Mouse (Mus musculus) MEL (cell line): Measurements from ENCODE around the gene Zbtb49. TPM values are rescaled to one million over a fixed set of nuclear protein-coding genes. Genes with fewer than 3 reads are reported as not detected.

Experiments used
- DNase-seq: peaks from one replicate; pipeline ENCODE4 v3.0.0; 2011; ENCODE audit warnings: low read depth, low spot score
- H3K27ac ChIP-seq: 2 replicates; pipeline ENCODE4 v1.5.1; 2012; ENCODE audit warnings: low read depth, mild to moderate bottlenecking, control low read depth, low read length, moderate library complexity; ENCODE audit not compliant: control insufficient read depth
- H3K27me3 ChIP-seq, 2 experiments: fragments of 150-350 bp in 1 of 2; sonication (generic) in 1 of 2; 2 replicates each; pipeline ENCODE4 v1.6.1; 2012; ENCODE audit warnings: low read length in 2 of 2, mild to moderate bottlenecking in 2 of 2, improper control_type of control experiment in 1 of 2, moderate library complexity in 1 of 2; ENCODE audit not compliant: insufficient read depth in 2 of 2, control insufficient read depth in 1 of 2
- H3K36me3 ChIP-seq, 2 experiments: 2 replicates each; pipeline ENCODE4 v1.6.1; 2012 to 2014; ENCODE audit warnings: low read length in 2 of 2, improper control_type of control experiment in 1 of 2, inconsistent platforms in 1 of 2, mild to moderate bottlenecking in 1 of 2; ENCODE audit not compliant: insufficient read depth in 2 of 2, control insufficient read depth in 1 of 2
- H3K4me1 ChIP-seq, 2 experiments: fragments of 150-350 bp in 1 of 2; sonication (generic) in 1 of 2; 2 replicates each; pipeline ENCODE4 v1.6.1; 2012; ENCODE audit warnings: low read length in 2 of 2, improper control_type of control experiment in 1 of 2, mild to moderate bottlenecking in 1 of 2; ENCODE audit not compliant: insufficient read depth in 2 of 2, control insufficient read depth in 1 of 2
- H3K4me3 ChIP-seq, 2 experiments: fragments of 150-350 bp in 1 of 2; sonication (generic) in 1 of 2; 2 replicates each; pipeline ENCODE4 v1.5.1; 2012; ENCODE audit warnings: low read depth in 2 of 2, low read length in 2 of 2, mild to moderate bottlenecking in 2 of 2, moderate library complexity in 2 of 2, control low read depth in 1 of 2, improper control_type of control experiment in 1 of 2; ENCODE audit not compliant: control insufficient read depth in 1 of 2, insufficient read depth in 1 of 2
- H3K79me2 ChIP-seq: 2 replicates; pipeline ENCODE4 v1.6.1; 2012; ENCODE audit warnings: mild to moderate bottlenecking, low read length, moderate library complexity; ENCODE audit not compliant: control insufficient read depth, poor library complexity, insufficient read depth
- H3K9ac ChIP-seq: 2 replicates; pipeline ENCODE4 v1.6.1; 2012; ENCODE audit warnings: low read depth, mild to moderate bottlenecking, control low read depth, low read length, moderate library complexity; ENCODE audit not compliant: control insufficient read depth, poor library complexity, severe bottlenecking
- H3K9me3 ChIP-seq: fragments of 150-350 bp; sonication (generic); replicated peaks from 2 replicates; pipeline ENCODE4 v1.6.1; 2012; ENCODE audit warnings: mild to moderate bottlenecking, low read length, improper control_type of control experiment, moderate library complexity; ENCODE audit not compliant: insufficient read depth
- BHLHE40 ChIP-seq: IDR thresholded peaks from 2 replicates; pipeline ENCODE4 v1.6.1; 2012; ENCODE audit warnings: low read depth, mild to moderate bottlenecking, inconsistent platforms, low read length, improper control_type of control experiment, borderline replicate concordance
- CHD1 ChIP-seq: IDR thresholded peaks from 2 replicates; pipeline ENCODE4 v1.6.1; 2012; ENCODE audit warnings: low read depth, mild to moderate bottlenecking, inconsistent platforms, low read length, improper control_type of control experiment
- CTCF ChIP-seq, 3 experiments: IDR thresholded peaks in 2 of 3; conservative IDR thresholded peaks in 1 of 3; 2 replicates each; pipeline ENCODE4 v1.5.1; 2011 to 2012; ENCODE audit warnings: low read length in 3 of 3, low read depth in 2 of 3, mild to moderate bottlenecking in 2 of 3, improper control_type of control experiment in 1 of 3, inconsistent platforms in 1 of 3, mixed read lengths in 1 of 3, moderate library complexity in 1 of 3; ENCODE audit not compliant: control insufficient read depth in 1 of 3, insufficient read depth in 1 of 3, poor library complexity in 1 of 3, severe bottlenecking in 1 of 3
- E2F4 ChIP-seq: IDR thresholded peaks from 2 replicates; pipeline ENCODE4 v1.6.1; 2011; ENCODE audit warnings: low read depth, low read length, improper control_type of control experiment, borderline replicate concordance
- ELF1 ChIP-seq: IDR thresholded peaks from 2 replicates; pipeline ENCODE4 v1.6.1; 2014; ENCODE audit warnings: low read depth, mild to moderate bottlenecking, inconsistent platforms, low read length, improper control_type of control experiment, moderate library complexity
- GABPA ChIP-seq: IDR thresholded peaks from 2 replicates; pipeline ENCODE4 v1.6.1; 2012; ENCODE audit warnings: low read depth, mild to moderate bottlenecking, inconsistent platforms, low read length, improper control_type of control experiment, moderate library complexity
- HCFC1 ChIP-seq: IDR thresholded peaks from 2 replicates; pipeline ENCODE4 v1.6.1; 2012; ENCODE audit warnings: low read depth, mild to moderate bottlenecking, inconsistent platforms, low read length, improper control_type of control experiment, moderate library complexity
- MAFK ChIP-seq: IDR thresholded peaks from 2 replicates; pipeline ENCODE4 v1.6.1; 2011; ENCODE audit warnings: low read depth, mild to moderate bottlenecking, low read length, improper control_type of control experiment, borderline replicate concordance
- MAX ChIP-seq: IDR thresholded peaks from 2 replicates; pipeline ENCODE4 v1.6.1; 2011; ENCODE audit warnings: low read length, improper control_type of control experiment
- MAZ ChIP-seq: IDR thresholded peaks from 2 replicates; pipeline ENCODE4 v1.6.1; 2012; ENCODE audit warnings: low read depth, mild to moderate bottlenecking, inconsistent platforms, low read length, improper control_type of control experiment
- MEF2A ChIP-seq: IDR thresholded peaks from 2 replicates; pipeline ENCODE4 v1.6.1; 2014; ENCODE audit warnings: low read depth, mild to moderate bottlenecking, inconsistent platforms, low read length, improper control_type of control experiment; ENCODE audit not compliant: poor library complexity, insufficient replicate concordance, severe bottlenecking; ENCODE audit errors: extremely low read depth
- MXI1 ChIP-seq: IDR thresholded peaks from 2 replicates; pipeline ENCODE4 v1.6.1; 2011; ENCODE audit warnings: mild to moderate bottlenecking, low read depth, low read length, improper control_type of control experiment
- MYC ChIP-seq: IDR thresholded peaks from 2 replicates; pipeline ENCODE4 v1.6.1; 2011; ENCODE audit warnings: low read depth, mild to moderate bottlenecking, low read length, improper control_type of control experiment, moderate library complexity
- NRF1 ChIP-seq: IDR thresholded peaks from 2 replicates; pipeline ENCODE4 v1.6.1; 2014; ENCODE audit warnings: low read depth, mild to moderate bottlenecking, inconsistent platforms, low read length, improper control_type of control experiment, moderate library complexity; ENCODE audit not compliant: poor library complexity, insufficient read depth, severe bottlenecking
- POLR2A ChIP-seq, 2 experiments: IDR thresholded peaks; 2 replicates each; pipeline ENCODE4 v1.6.1; 2011 to 2012; ENCODE audit warnings: low read length in 2 of 2, mild to moderate bottlenecking in 2 of 2, control low read depth in 1 of 2, improper control_type of control experiment in 1 of 2, low read depth in 1 of 2, moderate library complexity in 1 of 2; ENCODE audit not compliant: control insufficient read depth in 1 of 2, insufficient read depth in 1 of 2, poor library complexity in 1 of 2
- POLR2AphosphoS2 ChIP-seq: IDR thresholded peaks from 2 replicates; pipeline ENCODE4 v1.6.1; 2011; ENCODE audit warnings: low read length, improper control_type of control experiment
- POLR2AphosphoS5 ChIP-seq: IDR thresholded peaks from 2 replicates; pipeline ENCODE4 v1.6.1; 2012; ENCODE audit warnings: low read depth, borderline replicate concordance, mild to moderate bottlenecking, inconsistent platforms, low read length, moderate library complexity, mixed read lengths
- RAD21 ChIP-seq: IDR thresholded peaks from 2 replicates; pipeline ENCODE4 v1.6.1; 2011; ENCODE audit warnings: mild to moderate bottlenecking, low read depth, low read length, improper control_type of control experiment
- RCOR1 ChIP-seq: IDR thresholded peaks from 2 replicates; pipeline ENCODE4 v1.6.1; 2012; ENCODE audit warnings: low read depth, mild to moderate bottlenecking, inconsistent platforms, low read length, improper control_type of control experiment
- SIN3A ChIP-seq: IDR thresholded peaks from 2 replicates; pipeline ENCODE4 v1.6.1; 2012; ENCODE audit warnings: low read length, improper control_type of control experiment, inconsistent platforms
- SMC3 ChIP-seq: IDR thresholded peaks from 2 replicates; pipeline ENCODE4 v1.6.1; 2011; ENCODE audit warnings: low read depth, low read length, improper control_type of control experiment
- TAL1 ChIP-seq: IDR thresholded peaks from 2 replicates; pipeline ENCODE4 v1.6.1; 2012; ENCODE audit warnings: mild to moderate bottlenecking, inconsistent platforms, low read length, moderate library complexity, mixed read lengths
- UBTF ChIP-seq: IDR thresholded peaks from 2 replicates; pipeline ENCODE4 v1.6.1; 2012; ENCODE audit warnings: low read depth, mild to moderate bottlenecking, inconsistent platforms, low read length, improper control_type of control experiment, moderate library complexity, borderline replicate concordance; ENCODE audit not compliant: insufficient read depth
- ZMIZ1 ChIP-seq: IDR thresholded peaks from 2 replicates; pipeline ENCODE4 v1.6.1; 2012; ENCODE audit warnings: low read depth, mild to moderate bottlenecking, inconsistent platforms, low read length, improper control_type of control experiment, moderate library complexity
- polyA plus RNA-seq, 2 experiments: library from polyadenylated mRNA; stranded (reverse) in 1 of 2; unstranded in 1 of 2; fragments of >175 nt in 1 of 2; fragments of >200 nt in 1 of 2; gene quantifications; 2 replicates each; pipeline versions ENCODE4 v1.2.1 to v1.2.4; 2012; ENCODE audit warnings: low replicate concordance in 2 of 2, low read depth in 1 of 2; ENCODE audit not compliant: insufficient read length in 2 of 2, insufficient read depth in 1 of 2, missing spikeins in 1 of 2
- total RNA-seq: library from RNA; depleted of rRNA; stranded (reverse); fragments of 300-350 nt; gene quantifications from 2 replicates; pipeline ENCODE4 v1.2.3, GENCODE M21; 2012

The Zbtb49 gene
- total and polyA plus RNA-seq, 3 experiments, result 16.8 to 17.5 TPM; not detected in 1

DNA sequence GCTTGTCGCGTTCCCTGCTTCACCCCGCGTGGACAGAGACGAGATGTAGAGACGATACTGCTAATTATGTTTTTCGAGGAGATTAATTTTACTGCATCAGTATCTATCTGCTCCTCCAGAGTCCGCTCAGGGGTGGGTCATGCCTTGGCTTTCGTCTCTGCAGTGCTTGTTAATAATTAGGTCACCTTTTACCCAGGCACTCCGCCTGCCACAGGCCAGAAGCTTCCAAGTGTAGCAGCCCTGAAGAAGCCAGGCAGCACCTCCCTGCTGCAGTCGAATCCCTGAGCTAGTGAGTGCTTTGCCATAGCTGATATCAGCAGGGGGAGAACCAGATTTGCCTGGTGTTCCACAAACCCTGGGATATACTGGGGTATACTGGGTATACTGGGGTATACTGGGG is 51.8 kb downstream of the Zbtb49 start:
- no peak for DNase-seq
- Histone ChIP-seq H3K9ac (no peak overlapping the region), H3K79me2 (no peaks in the 10 kb centered on the region), H3K4me1 (no peaks in the 10 kb centered on the region), H3K27ac (no peak overlapping the region), H3K9me3 (no peaks in the 10 kb centered on the region), H3K27me3 (no peaks in the 10 kb centered on the region), H3K36me3 (no peaks in the 10 kb centered on the region), H3K4me3 (no peak overlapping the region)
- TF ChIP-seq GABPA, result no peak
- no peak for TF ChIP-seq CHD1
- TF ChIP-seq POLR2AphosphoS5, result no peak
- no peak for TF ChIP-seq POLR2AphosphoS2
- no peak for TF ChIP-seq HCFC1
- no peak for TF ChIP-seq NRF1
- no peak for TF ChIP-seq MAX

DNA sequence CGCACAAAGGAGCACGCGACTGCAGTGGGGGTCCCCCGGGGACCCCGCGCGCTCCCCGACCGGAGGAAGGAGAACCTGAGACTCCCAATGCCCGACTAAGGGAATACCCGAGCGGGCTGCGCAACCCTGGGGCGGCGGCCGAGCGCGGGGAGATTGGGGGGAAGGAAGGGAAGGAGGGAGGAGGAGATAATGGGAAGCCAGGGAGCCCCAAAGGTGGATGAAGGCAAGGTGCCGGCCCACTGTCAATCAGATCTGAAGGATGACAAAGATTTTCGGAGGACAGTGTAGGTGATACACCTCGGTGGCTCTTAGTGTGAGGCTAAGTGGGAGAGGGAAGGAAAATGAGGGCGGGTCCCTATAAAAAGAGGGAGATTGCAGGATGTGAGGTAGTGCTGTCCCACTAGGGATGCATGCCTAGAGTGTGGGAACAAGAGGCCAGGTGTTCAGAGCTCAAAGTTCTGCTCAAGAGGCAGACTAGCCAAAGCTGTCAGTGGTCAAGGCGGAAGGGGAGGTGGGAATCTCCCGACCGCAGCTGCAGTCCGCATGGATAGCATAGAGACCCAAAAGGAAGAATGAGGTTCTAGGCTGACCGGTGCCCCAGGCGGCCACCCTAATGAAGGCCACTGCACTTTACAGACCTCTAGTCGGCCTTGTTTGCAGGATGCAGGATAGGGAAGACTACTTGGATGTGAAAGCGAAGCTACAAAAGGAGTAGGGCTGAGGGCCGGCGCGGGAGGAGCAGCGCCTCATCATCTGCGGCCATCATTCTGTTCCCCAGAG is 60.4 kb downstream of the Zbtb49 start, which contains the start of gene Nsg1:
Gene Nsg1 (minus strand): TSS at position 274 of the 780 bp plus-strand sequence.
- Histone ChIP-seq H3K9me3 (no peaks in the 10 kb centered on the region), H3K9ac (no peak within 1 kb of the TSS), H3K27ac (no peak within 1 kb of the TSS), H3K4me3 (no peak within 1 kb of the TSS), H3K4me1 (no peaks in the 10 kb centered on the region), H3K27me3 (no peaks in the 10 kb centered on the region), H3K79me2 (no peaks in the 10 kb centered on the region), H3K36me3 (no peaks in the 10 kb centered on the region)
- DNase-seq, result no peak
- TF ChIP-seq E2F4 (no peak), MAX (no peak), MEF2A (no peak), UBTF (no peak), BHLHE40 (no peak), ZMIZ1 (no peak), MAFK (no peak), RAD21 (no peak), RCOR1 (no peak), CTCF (IDR thresholded peaks at IDR 0.05 in 2 of 3, conservative IDR thresholded peaks at IDR 0.05 in 1 of 3; ENCODE audit: control insufficient read depth in 1 of 3, insufficient read depth in 1 of 3, low read depth in 2 of 3, low read length in 3 of 3, poor library complexity in 1 of 3, severe bottlenecking in 1 of 3) (no peak), MXI1 (no peak), SMC3 (no peak), TAL1 (no peak), MYC (no peak), MAZ (no peak), SIN3A (no peak), POLR2A (IDR thresholded peaks at IDR 0.05; ENCODE audit: control insufficient read depth in 1 of 2, insufficient read depth in 1 of 2, low read depth in 1 of 2, low read length in 2 of 2, poor library complexity in 1 of 2) (no peak), ELF1 (no peak)
